Mouse (Mus musculus) cerebellum, adult 2 months (tissue): ENCODE measurements around the gene Celsr2. TPM values are rescaled to one million over a fixed set of nuclear protein-coding genes. Genes with fewer than 3 reads are reported as not detected.

ENCODE experiments used
- DNase-seq, 2 experiments: peaks; one replicate each; pipeline ENCODE4 v3.0.0; 2021
- H3K27ac ChIP-seq: fragments of 200-500 bp; 2 replicates; pipeline ENCODE4 v1.5.1; 2012; ENCODE audit warnings: low read length, control low read depth, inconsistent platforms; ENCODE audit not compliant: insufficient read depth
- H3K27me3 ChIP-seq: fragments of 200-500 bp; 2 replicates; pipeline ENCODE4 v1.6.1; 2012; ENCODE audit warnings: inconsistent platforms, mild to moderate bottlenecking, low read length, moderate library complexity; ENCODE audit not compliant: control insufficient read depth, insufficient read depth
- H3K4me1 ChIP-seq: fragments of 200-500 bp; 2 replicates; pipeline ENCODE4 v1.6.1; 2011; ENCODE audit warnings: low read length; ENCODE audit not compliant: control insufficient read depth, insufficient read depth
- H3K4me3 ChIP-seq: fragments of 200-500 bp; replicated peaks from 2 replicates; pipeline ENCODE3; 2011; ENCODE audit warnings: mild to moderate bottlenecking, low read depth, low read length, control low read depth; ENCODE audit not compliant: insufficient read depth
- CTCF ChIP-seq: fragments of 200-500 bp; IDR thresholded peaks from 2 replicates; pipeline ENCODE4 v1.5.1; 2011; ENCODE audit warnings: low read depth, mild to moderate bottlenecking, control low read depth, low read length, moderate library complexity, borderline replicate concordance; ENCODE audit not compliant: insufficient read depth
- POLR2A ChIP-seq: fragments of 200-500 bp; IDR thresholded peaks from 2 replicates; pipeline ENCODE4 v1.6.1; 2011; ENCODE audit warnings: low read length, control low read depth, borderline replicate concordance; ENCODE audit not compliant: insufficient read depth
- WGBS: fragments of 180-500 bp; shearing (Covaris S2); methylation state at CpG from one replicate; pipeline ENCODE4 v1.1.7; 2018; 5-methylcytosine and 5-hydroxymethylcytosine counted together
- polyA plus RNA-seq: library from polyadenylated mRNA; depleted of rRNA; stranded (reverse); fragments of >200 nt; gene quantifications from 2 replicates; pipeline ENCODE4 v1.2.3, GENCODE M21; 2012; rRNA removed

The Celsr2 gene
- polyA plus RNA-seq, 1 experiment = 57.4 TPM

DNA sequence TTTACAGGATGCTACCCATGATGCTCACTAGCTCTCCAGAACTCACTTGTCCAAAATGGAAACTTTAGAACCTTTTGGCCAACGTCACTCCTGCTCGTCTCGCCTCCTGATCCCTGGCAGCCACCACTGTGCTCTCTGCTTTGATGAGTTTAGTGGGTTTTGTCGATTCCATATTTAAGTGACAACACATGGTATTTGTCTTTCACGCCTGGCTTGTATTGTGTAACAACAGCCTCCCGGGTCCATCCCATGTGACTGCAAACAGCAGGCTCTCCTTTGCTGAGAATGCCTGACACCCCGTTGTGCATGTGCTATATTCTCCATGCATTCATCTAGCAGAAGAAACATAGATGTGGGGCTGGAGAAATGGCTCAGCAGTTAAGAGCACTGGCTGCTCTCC, 73.2 kb downstream of the Celsr2 start:
- TF ChIP-seq POLR2A (no peak), CTCF (no peak)
- 59% methylated on average over 7 of the region's 7 CpGs for WGBS
- no peaks in the 10 kb centered on the region for H3K4me1 ChIP-seq
- no peaks in the 10 kb centered on the region for H3K27me3 ChIP-seq
- H3K4me3 ChIP-seq = no peak overlapping the region
- no peak overlapping the region for H3K27ac ChIP-seq
- no peak for DNase-seq

DNA sequence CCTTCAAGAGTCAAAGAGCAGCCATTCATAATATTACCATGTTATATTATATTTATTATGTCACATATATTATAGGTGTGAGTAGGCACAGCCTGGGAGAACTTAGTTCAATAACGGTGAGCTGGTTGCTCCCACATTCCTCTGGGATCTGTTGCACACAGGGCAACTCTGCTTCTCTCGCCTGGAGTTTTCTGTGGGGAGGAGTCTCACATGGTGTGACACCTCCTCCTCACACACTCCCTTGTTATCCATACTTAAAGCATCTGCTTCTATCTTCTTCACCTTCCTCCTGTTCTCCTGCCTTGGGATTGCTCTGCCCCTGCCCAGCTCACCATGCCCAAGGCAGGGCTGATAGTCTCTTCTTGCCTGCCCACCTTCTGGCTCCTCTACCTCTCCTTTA, 74.3 kb downstream of the Celsr2 start:
- no peak overlapping the region for H3K27ac ChIP-seq
- WGBS = 93% methylated on average over 2 of the region's 2 CpGs
- no peak for TF ChIP-seq CTCF
- TF ChIP-seq POLR2A = no peak
- no peaks in the 10 kb centered on the region for H3K27me3 ChIP-seq
- no peak overlapping the region for H3K4me3 ChIP-seq
- no peaks in the 10 kb centered on the region for H3K4me1 ChIP-seq
- DNase-seq = no peak

Other genes with a start within 250 kb of the Celsr2 start
- 50.8 and 53.5 TPM in 2 replicates for gene Amigo1, start 229.2 kb downstream of the Celsr2 start, polyA plus RNA-seq
- 13.1 and 13.8 TPM in 2 replicates for gene Cyb561d1, start 214.3 kb downstream of the Celsr2 start, polyA plus RNA-seq
- 25.9 and 26.9 TPM in 2 replicates for gene Atxn7l2, start 204.6 kb downstream of the Celsr2 start, polyA plus RNA-seq
- 2.4 TPM in 2 replicates for gene Sypl2, start 188.9 kb downstream of the Celsr2 start, polyA plus RNA-seq
- 111 and 112 TPM in 2 replicates for gene Psma5, start 158.6 kb downstream of the Celsr2 start, polyA plus RNA-seq
- gene Sort1, start 131.5 kb downstream of the Celsr2 start, polyA plus RNA-seq = 88.7 and 94.4 TPM in 2 replicates
- 0.16 TPM in 1 of 2 replicates, not detected in the other for gene Mybphl, start 50.6 kb downstream of the Celsr2 start, polyA plus RNA-seq
- 0.21 and 0.28 TPM in 2 replicates for gene Psrc1, start 31.7 kb downstream of the Celsr2 start, polyA plus RNA-seq
- gene Sars, start 29.7 kb upstream of the Celsr2 start, polyA plus RNA-seq = 214 and 228 TPM in 2 replicates
- gene 1700013F07Rik, start 118.6 kb upstream of the Celsr2 start, polyA plus RNA-seq = 0.75 and 1.5 TPM in 2 replicates
- 5.4 and 5.8 TPM in 2 replicates for gene 5330417C22Rik, start 121.0 kb upstream of the Celsr2 start, polyA plus RNA-seq
- 14.7 and 16.7 TPM in 2 replicates for gene Tmem167b, start 146.9 kb upstream of the Celsr2 start, polyA plus RNA-seq
- 37.2 and 51.7 TPM in 2 replicates for gene Taf13, start 156.1 kb upstream of the Celsr2 start, polyA plus RNA-seq
- 48.2 and 51.6 TPM in 2 replicates for gene Wdr47, start 175.7 kb upstream of the Celsr2 start, polyA plus RNA-seq
- gene Clcc1, start 238.4 kb upstream of the Celsr2 start, polyA plus RNA-seq = 47.2 and 52.2 TPM in 2 replicates